Mouse (Mus musculus): ENCODE data around the gene Kcnj11.

Kcnj11 gene

GRCm38 (mm10) chr7:46100563-46100962, at the start of gene Kcnj11:
Gene Kcnj11, minus strand, starts transcription at chr7:46100764.
- DNase-seq, result peak; percentile 93

- no peak for DNase-seq
Observed at GRCm38 (mm10) chr7:46147417-46147816, 46.9 kb upstream of the Kcnj11 start.

GRCm38 (mm10) chr7:46146675-46147308, 46.2 kb upstream of the Kcnj11 start:
- DNase-seq, result no peak

DNA sequence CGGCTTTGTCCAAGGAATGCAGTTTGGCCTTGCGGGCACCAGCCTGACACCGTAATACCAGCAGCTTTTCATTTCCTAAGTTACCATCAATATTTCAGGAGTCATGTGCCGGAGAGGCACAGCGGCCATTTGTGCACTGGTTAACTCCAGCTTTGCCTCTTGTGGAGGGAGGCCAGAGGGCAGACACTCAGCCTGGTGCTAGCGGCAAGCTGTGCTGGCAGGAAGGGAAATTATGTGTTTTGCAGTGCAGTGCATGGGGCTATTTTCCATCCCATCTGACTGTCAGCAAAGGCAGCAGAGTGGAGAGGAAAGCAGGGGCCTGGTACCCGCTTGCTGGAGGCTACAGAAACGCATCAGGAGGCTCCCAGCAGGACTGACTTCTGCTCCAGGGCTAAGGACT, 43.5 kb upstream of the Kcnj11 start:
- no peak for DNase-seq

- DNase-seq, result no peak
Observed at GRCm38 (mm10) chr7:46138329-46138930, 37.9 kb upstream of the Kcnj11 start.

GRCm38 (mm10) chr7:46133858-46134257, 33.3 kb upstream of the Kcnj11 start:
- no peak for DNase-seq

DNA sequence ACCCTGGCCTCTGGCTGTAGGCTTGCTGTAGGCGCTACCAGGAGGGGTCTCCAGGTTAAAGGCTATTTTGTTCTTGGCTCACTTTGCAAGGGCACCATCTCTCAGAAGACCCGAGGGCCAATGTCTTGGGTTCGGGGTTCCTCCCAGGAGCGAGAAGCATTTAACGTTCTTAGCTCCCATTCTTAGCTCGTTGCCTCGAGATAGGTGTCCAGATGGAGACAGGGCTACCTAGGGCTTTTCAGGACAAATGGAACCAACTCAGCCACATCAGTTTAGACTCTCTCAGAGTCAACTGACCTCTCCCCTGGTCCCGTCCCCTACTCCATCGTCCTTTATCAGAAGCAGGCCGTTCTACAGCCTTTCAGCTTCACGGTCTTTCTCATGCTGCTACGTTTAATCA, 31.7 kb upstream of the Kcnj11 start:
- DNase-seq, result no peak

DNA sequence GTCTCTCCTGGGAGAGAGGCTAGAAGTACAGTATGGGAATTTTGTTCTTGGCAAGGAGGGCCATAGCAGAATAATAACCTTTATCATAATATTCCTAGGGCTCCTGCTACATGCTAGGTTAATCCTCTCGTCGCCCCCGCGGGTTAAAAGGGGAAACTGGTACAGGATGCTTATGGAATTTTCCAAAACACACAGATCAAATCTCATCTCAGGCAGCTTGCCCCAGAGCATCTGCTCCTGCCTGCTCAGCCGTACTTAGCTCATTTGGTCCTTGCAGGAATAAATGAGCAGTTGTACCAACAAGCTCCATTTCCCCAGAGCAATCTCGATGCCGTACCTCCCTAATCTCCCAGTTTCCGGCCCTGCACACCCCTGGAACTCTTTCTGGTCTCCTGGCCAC, 31.2 kb upstream of the Kcnj11 start:
- DNase-seq, result no peak

- no peak for DNase-seq
Observed at GRCm38 (mm10) chr7:46131266-46131665, 30.7 kb upstream of the Kcnj11 start.

DNA sequence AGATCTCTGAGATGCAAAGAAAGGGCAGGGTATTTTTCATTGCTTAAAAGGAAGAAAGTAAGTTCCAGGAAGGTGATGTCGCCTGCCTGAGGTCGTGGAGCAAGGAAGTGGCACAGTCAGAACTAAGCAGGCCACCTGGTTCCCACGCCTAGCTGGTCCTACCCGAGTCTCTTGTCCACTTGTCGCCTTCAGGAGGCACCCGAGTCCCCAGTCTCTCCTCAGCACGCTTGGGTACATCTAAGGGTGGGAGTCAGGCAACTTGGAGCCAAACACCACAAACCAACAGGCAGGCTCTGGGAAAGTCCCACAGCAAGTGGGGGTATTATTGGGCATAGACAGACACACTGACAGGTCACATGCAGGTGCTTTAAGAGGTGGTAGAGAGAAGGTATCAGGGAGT, 30.2 kb upstream of the Kcnj11 start:
- no peak for DNase-seq

- no peak for DNase-seq
Observed at GRCm38 (mm10) chr7:46129463-46130179, 29.1 kb upstream of the Kcnj11 start.

DNA sequence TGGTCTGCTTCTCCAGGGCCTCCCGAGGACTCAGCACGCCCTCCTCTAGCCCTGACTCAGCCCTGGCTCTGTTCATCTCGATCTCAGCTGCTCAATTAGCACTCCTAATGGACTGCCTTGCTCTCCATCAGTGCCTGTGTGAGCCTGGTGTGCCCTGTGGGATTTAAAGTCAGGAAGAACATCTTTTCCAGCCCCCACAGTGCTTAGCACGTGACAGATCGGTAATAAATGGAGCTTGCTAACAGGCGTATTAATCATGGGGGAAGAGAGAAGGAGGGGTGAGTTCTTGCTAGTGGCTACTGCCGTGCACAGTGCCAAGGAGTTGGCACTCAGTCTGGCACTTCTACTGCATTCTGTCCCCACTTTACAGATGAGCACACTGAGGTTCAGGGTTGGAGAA, 27.6 kb upstream of the Kcnj11 start:
- DNase-seq, result no peak

- no peak for DNase-seq
Observed at GRCm38 (mm10) chr7:46125340-46125739, 24.8 kb upstream of the Kcnj11 start.

DNA sequence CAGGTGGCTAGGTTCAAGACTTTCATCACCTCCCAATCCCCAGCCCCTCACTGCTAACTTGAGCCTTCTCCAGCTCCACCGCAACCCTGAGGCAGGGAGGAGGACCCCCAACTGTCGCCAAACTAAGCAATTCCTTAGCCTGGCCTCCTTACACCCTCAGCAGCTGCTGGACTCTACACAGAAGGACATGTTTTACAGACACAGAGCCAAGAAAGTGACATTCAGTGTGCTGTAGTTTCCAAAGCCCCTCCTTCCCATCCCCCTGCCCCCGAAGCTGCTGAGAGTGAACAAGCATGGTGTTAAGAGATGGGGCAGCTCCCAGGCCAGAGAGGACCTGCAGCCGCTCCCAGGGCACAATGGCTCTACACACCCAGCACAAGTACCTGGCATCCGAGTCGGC, 23.9 kb upstream of the Kcnj11 start:
- DNase-seq, result no peak

GRCm38 (mm10) chr7:46122964-46123363, 22.4 kb upstream of the Kcnj11 start:
- no peak for DNase-seq

GRCm38 (mm10) chr7:46117035-46117434, 16.5 kb upstream of the Kcnj11 start:
- no peak for DNase-seq

GRCm38 (mm10) chr7:46116118-46116581, 15.6 kb upstream of the Kcnj11 start:
- DNase-seq, result peak; percentile 75

- no peak for DNase-seq
Observed at GRCm38 (mm10) chr7:46113435-46113834, 12.9 kb upstream of the Kcnj11 start.

GRCm38 (mm10) chr7:46111938-46112337, 11.4 kb upstream of the Kcnj11 start:
- no peak for DNase-seq

DNA sequence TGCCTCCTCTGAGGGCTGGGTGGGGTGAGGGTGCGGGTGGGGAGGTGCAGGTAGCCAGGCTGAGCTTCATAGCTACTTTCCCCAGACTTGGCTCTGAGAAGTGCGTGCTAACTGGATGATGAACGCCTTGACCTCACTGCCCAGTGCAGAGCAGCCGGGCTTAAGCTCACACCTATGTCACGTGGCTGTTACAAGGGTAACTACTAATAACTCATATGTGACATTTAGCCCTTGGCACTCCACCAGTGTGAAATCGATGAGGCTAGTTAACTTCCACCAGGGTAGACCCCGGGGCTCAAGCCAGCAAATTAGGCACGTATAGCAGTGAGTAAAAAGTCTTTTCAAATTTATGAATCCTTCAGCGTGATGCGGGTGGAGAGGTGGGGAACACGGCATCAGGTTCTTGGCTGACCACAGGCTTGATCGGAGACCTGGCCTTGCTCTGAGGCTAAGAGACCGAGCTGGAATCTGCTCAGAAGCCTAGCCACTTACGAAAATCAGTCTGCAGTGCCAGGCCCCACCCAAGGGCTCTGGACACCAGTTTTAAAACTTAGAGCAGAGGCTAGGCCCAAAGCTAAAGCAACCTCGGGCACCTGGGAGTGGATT, 10.8 kb upstream of the Kcnj11 start:
- DNase-seq, result no peak

GRCm38 (mm10) chr7:46110079-46110478, 9.5 kb upstream of the Kcnj11 start:
- DNase-seq, result no peak

DNA sequence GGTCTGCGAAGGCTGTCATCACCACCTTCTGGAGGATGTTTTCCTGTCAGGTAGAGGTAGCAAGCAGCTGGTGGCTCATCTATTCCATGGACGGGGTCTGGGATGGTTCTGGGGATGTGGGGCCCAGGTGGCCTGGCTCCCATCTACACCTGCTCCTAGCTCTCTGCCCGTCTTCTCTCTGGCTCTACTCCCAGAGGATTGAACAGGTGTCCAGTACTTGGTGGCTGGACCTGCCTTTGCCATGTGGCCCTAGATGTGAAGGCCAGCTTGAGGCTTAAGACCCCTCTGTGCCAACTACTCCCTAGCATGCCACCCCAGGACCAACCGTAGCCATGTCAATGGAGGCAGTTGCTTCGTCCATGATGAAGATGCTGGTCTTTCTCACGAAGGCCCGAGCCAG, 4.9 kb upstream of the Kcnj11 start:
- no peak for DNase-seq

GRCm38 (mm10) chr7:46104256-46104915, 3.8 kb upstream of the Kcnj11 start:
- DNase-seq, result no peak
